Mouse (Mus musculus) frontal cortex, postnatal 36 days (tissue): Measurements from ENCODE around the gene Tagap.
"Not testable (repeated sequence)": the region's sequence is repeated elsewhere in the genome, so short reads cannot be mapped to it uniquely, and the experiment has no call there.

Source experiments
- DNase-seq, 2 experiments: peaks; one replicate each; pipeline ENCODE4 v3.0.0; 2022; ENCODE audit warnings: low spot score in 2 of 2

The Tagap gene

DNA sequence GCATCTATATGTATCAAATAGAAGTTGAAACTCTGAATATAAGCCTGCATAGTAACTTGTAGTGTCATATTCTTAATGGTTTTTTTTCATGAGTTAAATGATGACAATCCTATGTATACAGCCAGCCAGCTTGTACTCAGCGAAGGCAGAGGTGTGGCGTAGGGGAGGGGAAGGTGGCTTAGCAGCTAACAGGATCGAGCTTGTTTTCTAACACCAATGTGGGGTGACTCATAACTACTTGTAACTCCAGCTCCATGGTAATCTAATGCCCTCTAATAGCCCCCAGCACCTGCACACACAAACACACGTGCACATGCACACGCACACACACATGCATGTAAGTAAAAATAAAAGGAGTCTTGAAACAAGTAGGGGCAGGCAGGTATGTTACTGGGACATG, 42.7 kb downstream of the Tagap start:
- DNase-seq, result not testable (repeated sequence)

DNA sequence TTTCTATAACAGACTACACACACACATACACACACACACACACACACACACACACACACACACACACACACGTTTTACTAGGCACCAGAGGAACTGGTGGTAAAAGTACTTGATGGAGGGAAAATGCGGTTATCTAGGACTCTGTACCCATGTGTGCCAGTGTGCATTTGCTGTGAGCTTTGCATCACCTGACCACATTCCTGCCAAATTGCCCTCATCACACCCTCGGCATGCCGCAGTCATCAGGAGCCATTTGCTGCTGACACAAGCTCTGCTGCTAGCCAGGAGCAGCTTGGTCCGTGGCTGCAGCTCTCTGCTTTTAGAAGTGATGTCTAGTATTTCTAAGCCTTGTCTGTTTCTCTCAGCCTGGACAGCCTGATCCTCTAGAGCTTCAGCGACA, 44.0 kb downstream of the Tagap start:
- DNase-seq, result not testable (repeated sequence)

DNA sequence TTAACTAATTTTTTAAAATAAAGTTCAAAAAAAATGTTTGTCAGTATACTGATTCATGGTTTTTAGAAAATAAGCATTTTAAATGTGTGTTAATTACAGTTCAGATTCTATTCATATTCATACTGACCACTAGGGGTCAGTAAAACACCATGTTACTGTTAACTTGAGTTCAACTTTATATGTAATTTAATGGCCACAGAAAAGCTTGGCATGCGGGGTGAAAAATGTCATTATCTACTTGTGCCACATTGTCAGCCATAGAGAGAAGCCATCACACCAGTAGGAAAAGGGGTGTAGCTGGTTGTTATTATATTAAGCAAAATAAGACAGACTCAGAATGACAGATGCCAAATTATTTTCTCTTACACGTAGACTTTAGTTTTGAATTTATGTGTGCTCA, 57.7 kb downstream of the Tagap start:
- not testable (repeated sequence) for DNase-seq
